Mouse (Mus musculus): ENCODE measurements around the gene Dmbx1.
A peak's percentile ranks its signal among the peaks of the same experiment; 100 is the strongest.

DNA sequence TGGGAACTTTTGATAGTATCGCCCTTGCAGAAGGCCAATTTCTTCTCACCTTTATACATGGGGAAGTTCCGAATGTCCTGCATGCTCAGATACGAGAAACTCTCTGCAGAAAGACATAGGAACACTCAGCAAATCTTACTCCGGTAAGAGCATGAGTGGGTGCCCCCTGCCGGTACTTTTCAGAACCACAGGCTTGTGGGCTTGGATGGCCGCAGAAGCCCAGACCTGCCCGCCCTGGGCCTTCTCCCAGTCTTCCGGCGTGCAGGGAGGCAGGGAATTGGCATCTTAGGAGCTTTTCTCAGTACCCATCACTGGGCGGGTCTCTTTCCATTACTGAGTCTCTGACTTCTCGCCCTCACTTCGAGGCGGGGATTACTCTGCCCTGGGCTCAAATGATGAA lies 44.4 kb upstream of the Dmbx1 start:
- peak; percentile 62; the same call in 1 of the 2 replicates for TF ChIP-seq MAFK (IDR thresholded peaks at IDR 0.05; ENCODE audit: insufficient read depth, low read depth, low read length)
- TF ChIP-seq CHD2 (IDR thresholded peaks at IDR 0.05; ENCODE audit: low read depth, low read length), result no peak
- TF ChIP-seq ZC3H11A (IDR thresholded peaks at IDR 0.05; ENCODE audit: borderline replicate concordance, low read depth, low read length), result peak; percentile 24; the same call in 1 of the 2 replicates

All from ES-E14 (cell line).